Mouse (Mus musculus) megakaryocyte progenitor cell, adult 5-6 weeks (primary cell): ENCODE measurements around the gene Ell3. TPM values are rescaled to one million over a fixed set of nuclear protein-coding genes. Genes with fewer than 3 reads are reported as not detected.
A peak's percentile ranks its signal among the peaks of the same experiment; 100 is the strongest.

Experiments
- ATAC-seq: replicated peaks from 2 replicates; pipeline ENCODE4 v1.8.0; 2016; ENCODE audit warnings: mild to moderate bottlenecking, moderate TSS enrichment, inconsistent platforms; ENCODE audit not compliant: poor library complexity
- total RNA-seq, 2 experiments: library from RNA; stranded (forward) in 1 of 2; stranded (reverse) in 1 of 2; fragments of 157-497, 149-512 nt in 1 of 2; fragments of 200-1000 nt in 1 of 2; gene quantifications; 2 replicates each; pipeline versions ENCODE4 v1.2.3 to v1.2.4; 2015 to 2017

Gene Ell3
- total RNA-seq, 2 experiments from 2014 or later, result 0.42 TPM; not detected in 1

- ATAC-seq, result peak; percentile 83
Measured at GRCm38 (mm10) chr2:121396624-121397023, 47.5 kb downstream of the Ell3 start.

Other genes starting within 250 kb of the Ell3 start
- gene Trp53bp1, start 172.9 kb downstream of the Ell3 start, total RNA-seq (2015), result 17.9 and 21.5 TPM in 2 replicates
- 35.9 and 36.2 TPM in 2 replicates for gene Trp53bp1, start 172.9 kb downstream of the Ell3 start, total RNA-seq (2017)
- gene Map1a, start 154.7 kb downstream of the Ell3 start, total RNA-seq (2015), result 0.10 TPM in 1 of 2 replicates, not detected in the other
- gene Map1a, start 154.7 kb downstream of the Ell3 start, total RNA-seq (2017), result not detected in 2 replicates
- 4.5 and 4.6 TPM in 2 replicates for gene Ppip5k1, start 88.9 kb downstream of the Ell3 start, total RNA-seq (2015)
- 8.3 and 11.3 TPM in 2 replicates for gene Ppip5k1, start 88.9 kb downstream of the Ell3 start, total RNA-seq (2017)
- gene Ckmt1, start 86.6 kb downstream of the Ell3 start, total RNA-seq (2015), result not detected in 2 replicates
- not detected in 2 replicates for gene Ckmt1, start 86.6 kb downstream of the Ell3 start, total RNA-seq (2017)
- gene Strc, start 57.1 kb downstream of the Ell3 start, total RNA-seq (2015), result not detected in 2 replicates
- not detected in 2 replicates for gene Strc, start 57.1 kb downstream of the Ell3 start, total RNA-seq (2017)
- 499 and 555 TPM in 2 replicates for gene Pdia3, start 30.5 kb downstream of the Ell3 start, total RNA-seq (2015)
- 404 and 432 TPM in 2 replicates for gene Pdia3, start 30.5 kb downstream of the Ell3 start, total RNA-seq (2017)
- 1.2 and 2.1 TPM in 2 replicates for gene Catsper2, start 30.5 kb downstream of the Ell3 start, total RNA-seq (2015)
- gene Catsper2, start 30.5 kb downstream of the Ell3 start, total RNA-seq (2017), result 0.62 and 1.8 TPM in 2 replicates
- 273 and 317 TPM in 2 replicates for gene Serf2, start 4.9 kb upstream of the Ell3 start, total RNA-seq (2015)
- 230 and 255 TPM in 2 replicates for gene Serf2, start 4.9 kb upstream of the Ell3 start, total RNA-seq (2017)
- 102 and 117 TPM in 2 replicates for gene Hypk, start 9.0 kb upstream of the Ell3 start, total RNA-seq (2015)
- gene Hypk, start 9.0 kb upstream of the Ell3 start, total RNA-seq (2017), result 106 and 130 TPM in 2 replicates
- not detected in 2 replicates for gene Serinc4, start 12.5 kb upstream of the Ell3 start, total RNA-seq (2015)
- gene Serinc4, start 12.5 kb upstream of the Ell3 start, total RNA-seq (2017), result 0.74 and 1.5 TPM in 2 replicates
- 34.8 and 37.2 TPM in 2 replicates for gene Mfap1b, start 29.8 kb upstream of the Ell3 start, total RNA-seq (2015)
- 39.6 and 51.1 TPM in 2 replicates for gene Mfap1b, start 29.8 kb upstream of the Ell3 start, total RNA-seq (2017)
- gene Mfap1a, start 62.4 kb upstream of the Ell3 start, total RNA-seq (2015), result 20.5 and 25.2 TPM in 2 replicates
- gene Mfap1a, start 62.4 kb upstream of the Ell3 start, total RNA-seq (2017), result 33.5 and 39.0 TPM in 2 replicates
- 38.0 and 40.1 TPM in 2 replicates for gene Wdr76, start 62.4 kb upstream of the Ell3 start, total RNA-seq (2015)
- 38.9 and 39.1 TPM in 2 replicates for gene Wdr76, start 62.4 kb upstream of the Ell3 start, total RNA-seq (2017)